ENCODE assay signal across 19 mouse cellular contexts in genomic region chr11:90575491-90576048, GRCm38 (mm10).
DNase-seq lines count a peak whose midpoint lies in the region; ATAC-seq and TF ChIP-seq lines count a peak whose summit lies in the region.
"Had no signal": no experiment of that assay in that cellular context is flagged by ENCODE, and none has a peak within 500 bp of the region (broad histone marks: within the 10 kb centered on the region; RNA-seq: fewer than 3 reads in every experiment).

No protein-coding gene starts in this region.

- no peaks in the 10 kb centered on the region for H3K27me3 ChIP-seq in liver, postnatal 0 days (ENCODE audit: insufficient read depth, low read length)
- no peaks in the 10 kb centered on the region for H3K27me3 ChIP-seq in liver, embryonic 11.5 days (replicated peaks; ENCODE audit: control insufficient read depth, insufficient read depth, low read length)
- no peaks in the 10 kb centered on the region for H3K27me3 ChIP-seq in MEL (ENCODE audit: control insufficient read depth in 1 of 2, insufficient read depth in 2 of 2, low read length in 2 of 2)
- H3K27me3 ChIP-seq: hindbrain, embryonic 13.5 days; intestine, embryonic 15.5 days; limb, embryonic 15.5 days; neural tube, embryonic 13.5 days had no signal

- DNase-seq in CD4-positive, CD25-positive, alpha-beta regulatory T cell, adult 2 months (ENCODE audit: low read depth, low spot score): peak; percentile 2
- no peak for DNase-seq in liver, postnatal 0 days
- no peak for DNase-seq in liver, embryonic 11.5 days (ENCODE audit: low spot score)
- peak; percentile 28 for DNase-seq in MEL (ENCODE audit: low read depth, low spot score)
- DNase-seq in spleen, adult 18-20 months: no peak
- no peak for DNase-seq in spleen, adult 12 weeks (ENCODE audit: low spot score)
- DNase-seq: adrenal gland, adult 8-10 months; cerebellum, adult 11-12 months; cerebellum, postnatal 36 days; forebrain, postnatal 0 days; kidney, postnatal 25 days; layer of hippocampus, adult 9-11 months had no signal

- 0 out of 2 replicates have a peak, but pooled peaks have one; percentile 14 for TF ChIP-seq CTCF in liver, postnatal 0 days (IDR thresholded peaks at IDR 0.05; ENCODE audit: low read depth)
- peak; percentile 13 to 27 (median 21); a peak in 3 of 6 replicates for TF ChIP-seq CTCF in MEL (IDR thresholded peaks at IDR 0.05 in 2 of 3, conservative IDR thresholded peaks at IDR 0.05 in 1 of 3; ENCODE audit: control insufficient read depth in 1 of 3, insufficient read depth in 1 of 3, low read depth in 2 of 3, low read length in 3 of 3, poor library complexity in 1 of 3, severe bottlenecking in 1 of 3)

- H3K9ac ChIP-seq in liver, postnatal 0 days (replicated peaks): no peak overlapping the region
- H3K9ac ChIP-seq in liver, embryonic 11.5 days (ENCODE audit: low read depth, low read length): no peak overlapping the region
- no peak overlapping the region for H3K9ac ChIP-seq in MEL (ENCODE audit: control insufficient read depth, low read depth, low read length, poor library complexity, severe bottlenecking)
- H3K9ac ChIP-seq: forebrain, postnatal 0 days; hindbrain, embryonic 13.5 days; intestine, embryonic 15.5 days; limb, embryonic 15.5 days; neural tube, embryonic 13.5 days had no signal

- 96% methylated on average over 7 of the region's 7 CpGs for WGBS in liver, postnatal 0 days (ENCODE audit: insufficient replicate concordance)
- WGBS in liver, embryonic 11.5 days: 91% methylated on average over 7 of the region's 7 CpGs

- TF ChIP-seq RAD21 in MEL (IDR thresholded peaks at IDR 0.05; ENCODE audit: low read depth, low read length): no peak

- H3K4me3 ChIP-seq in liver, postnatal 0 days (ENCODE audit: low read depth, low read length): no peak overlapping the region
- H3K4me3 ChIP-seq in liver, embryonic 11.5 days (ENCODE audit: low read depth, low read length): no peak overlapping the region
- H3K4me3 ChIP-seq in MEL (ENCODE audit: control insufficient read depth in 1 of 2, insufficient read depth in 1 of 2, low read depth in 2 of 2, low read length in 2 of 2): no peak overlapping the region
- H3K4me3 ChIP-seq: hindbrain, embryonic 13.5 days; intestine, embryonic 15.5 days; limb, embryonic 15.5 days; midbrain, embryonic 10.5 days; neural tube, embryonic 13.5 days had no signal

- no peaks in the 10 kb centered on the region for H3K79me2 ChIP-seq in MEL (ENCODE audit: control insufficient read depth, insufficient read depth, low read length, poor library complexity)

- H3K9me3 ChIP-seq in liver, postnatal 0 days (ENCODE audit: low read length): no peaks in the 10 kb centered on the region
- no peaks in the 10 kb centered on the region for H3K9me3 ChIP-seq in liver, embryonic 11.5 days (ENCODE audit: control insufficient read depth, low read length)
- H3K9me3 ChIP-seq in MEL (replicated peaks; ENCODE audit: insufficient read depth, low read length): no peaks in the 10 kb centered on the region
- H3K9me3 ChIP-seq: hindbrain, embryonic 13.5 days; intestine, embryonic 15.5 days; limb, embryonic 15.5 days; midbrain, embryonic 10.5 days; neural tube, embryonic 13.5 days had no signal

- no peak for ATAC-seq in CD4-positive, CD25-positive, alpha-beta regulatory T cell, adult 4 months
- no peak for ATAC-seq in liver, postnatal 0 days
- no peak for ATAC-seq in liver, embryonic 11.5 days (replicated peaks; ENCODE audit: low FRiP score)
- peak; percentile 62 for ATAC-seq in megakaryocyte-erythroid progenitor cell, adult 5-6 weeks (replicated peaks; ENCODE audit: low FRiP score, low TSS enrichment, poor library complexity, severe bottlenecking)
- ATAC-seq: forebrain, postnatal 0 days; intestine, embryonic 15.5 days had no signal

- H3K36me3 ChIP-seq in liver, postnatal 0 days (replicated peaks; ENCODE audit: insufficient read depth, low read length): peaks cover 3% of the 10 kb centered on the region; the same call in 1 of the 2 replicates
- H3K36me3 ChIP-seq in liver, embryonic 11.5 days (ENCODE audit: control insufficient read depth, insufficient read depth, low read length): peaks cover 2% of the 10 kb centered on the region; the same call in 1 of the 2 replicates
- peaks cover 0 to 5% of the 10 kb centered on the region in 2 experiments; a peak in 2 of 4 replicates for H3K36me3 ChIP-seq in MEL (ENCODE audit: control insufficient read depth in 1 of 2, insufficient read depth in 2 of 2, low read length in 2 of 2)
- H3K36me3 ChIP-seq: intestine, embryonic 15.5 days had no signal

- no peak for TF ChIP-seq EP300 in liver, postnatal 0 days (IDR thresholded peaks at IDR 0.05; ENCODE audit: low read depth)
- no peak for TF ChIP-seq EP300 in MEL (IDR thresholded peaks at IDR 0.05; ENCODE audit: low read depth in 1 of 2, low read length in 2 of 2)

- no peak overlapping the region for H3K4me2 ChIP-seq in liver, postnatal 0 days (ENCODE audit: low read depth, low read length)
- no peak overlapping the region for H3K4me2 ChIP-seq in liver, embryonic 11.5 days
- H3K4me2 ChIP-seq: hindbrain, embryonic 13.5 days; intestine, embryonic 15.5 days; limb, embryonic 15.5 days; neural tube, embryonic 13.5 days had no signal

- H3K4me1 ChIP-seq in liver, postnatal 0 days (ENCODE audit: insufficient read depth): no peaks in the 10 kb centered on the region
- no peaks in the 10 kb centered on the region for H3K4me1 ChIP-seq in liver, embryonic 11.5 days (replicated peaks; ENCODE audit: control insufficient read depth, insufficient read depth, low read length)
- no peaks in the 10 kb centered on the region for H3K4me1 ChIP-seq in MEL (ENCODE audit: control insufficient read depth in 1 of 2, insufficient read depth in 2 of 2, low read length in 2 of 2)
- H3K4me1 ChIP-seq: hindbrain, embryonic 13.5 days; limb, embryonic 15.5 days; midbrain, embryonic 10.5 days; neural tube, embryonic 13.5 days had no signal

- TF ChIP-seq POLR2A in MEL (IDR thresholded peaks at IDR 0.05; ENCODE audit: control insufficient read depth in 1 of 2, insufficient read depth in 1 of 2, low read depth in 1 of 2, low read length in 2 of 2, poor library complexity in 1 of 2): no peak

- H3K27ac ChIP-seq in liver, postnatal 0 days (ENCODE audit: low read depth): no peak overlapping the region
- no peak overlapping the region for H3K27ac ChIP-seq in liver, embryonic 11.5 days (ENCODE audit: low read depth, low read length)
- no peak overlapping the region for H3K27ac ChIP-seq in MEL (ENCODE audit: control insufficient read depth, low read depth, low read length)
- H3K27ac ChIP-seq: hindbrain, embryonic 13.5 days; intestine, embryonic 15.5 days; limb, embryonic 15.5 days; midbrain, embryonic 10.5 days; neural tube, embryonic 13.5 days had no signal

TF ChIP-seq in MEL, 35 proteins besides CTCF, POLR2A, EP300 and RAD21:
- TF ChIP-seq GABPA (IDR thresholded peaks at IDR 0.05; ENCODE audit: low read depth, low read length) (no peak), SIN3A (IDR thresholded peaks at IDR 0.05; ENCODE audit: low read length) (no peak), MAX (IDR thresholded peaks at IDR 0.05; ENCODE audit: low read length) (no peak), TCF12 (IDR thresholded peaks at IDR 0.05; ENCODE audit: low read depth, low read length) (no peak)

Comparison
In these comparisons a context has a peak if more than half of its experiments do, and no peak if none do; other contexts are left out.
1. DNase-seq: peak in CD4-positive, CD25-positive, alpha-beta regulatory T cell, adult 2 months (single experiment) and MEL (single experiment); none in liver, postnatal 0 days (single experiment), liver, embryonic 11.5 days (single experiment), spleen, adult 18-20 months (0 of 2) and spleen, adult 12 weeks (single experiment).